Mouse (Mus musculus): ENCODE measurements at regions not wholly inside any gene's neighbourhood (a gene's known extent, or its start where the extent isn't known, plus 50 kb on each side); places are given as distances from the start of the nearest gene placed in this dataset.

GRCm38 (mm10) chr4:46257061-46257795, 61.1 kb upstream of the Xpa start:
- DNase-seq: no peak

GRCm38 (mm10) chr4:46258774-46259173, 62.7 kb upstream of the Xpa start:
- peak; percentile 48 for DNase-seq

GRCm38 (mm10) chr4:46268564-46269247, 72.6 kb upstream of the Xpa start:
- no peak for DNase-seq

GRCm38 (mm10) chr4:46271066-46271465, 72.3 kb upstream of the Foxe1 start:
- DNase-seq: no peak

- no peak for DNase-seq
Observed at GRCm38 (mm10) chr4:46275773-46276172, 67.6 kb upstream of the Foxe1 start.

- no peak for DNase-seq
Observed at GRCm38 (mm10) chr4:46276851-46277581, 66.4 kb upstream of the Foxe1 start.

- DNase-seq: no peak
Observed at GRCm38 (mm10) chr4:46286955-46287354, 56.5 kb upstream of the Foxe1 start.

GRCm38 (mm10) chr4:46291620-46292254, 51.7 kb upstream of the Foxe1 start:
- DNase-seq: no peak
